In genomic region chr7:130166190-130166589, GRCm38 (mm10) we compare ENCODE assay signal across 15 mouse cellular contexts.
DNase-seq lines count a peak whose midpoint lies in the region; ATAC-seq and TF ChIP-seq lines count a peak whose summit lies in the region.
"Had no signal": no experiment of that assay in that cellular context is flagged by ENCODE, and none has a peak within 500 bp of the region (broad histone marks: within the 10 kb centered on the region; RNA-seq: fewer than 3 reads in every experiment).

No protein-coding gene starts in this region.

- 41% methylated on average over 4 of the region's 4 CpGs for WGBS in hindbrain, embryonic 14.5 days
- 58% methylated on average over 4 of the region's 4 CpGs for WGBS in hindbrain, embryonic 11.5 days
- 55% methylated on average over 4 of the region's 4 CpGs for WGBS in lung, embryonic 14.5 days
- 54% methylated on average over 4 of the region's 4 CpGs for WGBS in embryonic facial prominence, embryonic 12.5 days
- 49% methylated on average over 4 of the region's 4 CpGs for WGBS in limb, embryonic 14.5 days

- no peak for TF ChIP-seq POLR2A in limb, embryonic 14.5 days (IDR thresholded peaks at IDR 0.05; ENCODE audit: borderline replicate concordance, extremely low read depth, insufficient read depth, insufficient read length)

- H3K9me3 ChIP-seq in hindbrain, embryonic 14.5 days (ENCODE audit: control insufficient read depth, low read length): no peaks in the 10 kb centered on the region
- no peaks in the 10 kb centered on the region for H3K9me3 ChIP-seq in hindbrain, embryonic 11.5 days (ENCODE audit: control insufficient read depth, low read length)
- no peaks in the 10 kb centered on the region for H3K9me3 ChIP-seq in lung, embryonic 14.5 days (ENCODE audit: low read depth, low read length)
- H3K9me3 ChIP-seq in embryonic facial prominence, embryonic 12.5 days: no peaks in the 10 kb centered on the region
- no peaks in the 10 kb centered on the region for H3K9me3 ChIP-seq in limb, embryonic 14.5 days (ENCODE audit: control insufficient read depth, low read length)
- H3K9me3 ChIP-seq: intestine, embryonic 15.5 days had no signal

- no peak overlapping the region for H3K4me3 ChIP-seq in hindbrain, embryonic 14.5 days (replicated peaks; ENCODE audit: low read length)
- no peak overlapping the region for H3K4me3 ChIP-seq in hindbrain, embryonic 11.5 days (ENCODE audit: low read depth, low read length)
- no peak overlapping the region for H3K4me3 ChIP-seq in lung, embryonic 14.5 days (ENCODE audit: low read depth, low read length)
- H3K4me3 ChIP-seq in embryonic facial prominence, embryonic 12.5 days: no peak overlapping the region
- H3K4me3 ChIP-seq in limb, embryonic 14.5 days (replicated peaks; ENCODE audit: low read length): no peak overlapping the region
- H3K4me3 ChIP-seq: intestine, embryonic 15.5 days; myocyte had no signal

- no peaks in the 10 kb centered on the region for H3K27me3 ChIP-seq in hindbrain, embryonic 14.5 days (ENCODE audit: control insufficient read depth, insufficient read depth, low read length)
- no peaks in the 10 kb centered on the region for H3K27me3 ChIP-seq in hindbrain, embryonic 11.5 days (ENCODE audit: control insufficient read depth, insufficient read depth, low read length)
- no peaks in the 10 kb centered on the region for H3K27me3 ChIP-seq in lung, embryonic 14.5 days (ENCODE audit: insufficient read depth, low read length)
- H3K27me3 ChIP-seq in embryonic facial prominence, embryonic 12.5 days: no peaks in the 10 kb centered on the region
- H3K27me3 ChIP-seq in limb, embryonic 14.5 days (ENCODE audit: control insufficient read depth, insufficient read depth, low read length): no peaks in the 10 kb centered on the region
- H3K27me3 ChIP-seq: intestine, embryonic 15.5 days had no signal

- H3K4me2 ChIP-seq in hindbrain, embryonic 14.5 days (replicated peaks): no peak overlapping the region
- H3K4me2 ChIP-seq in hindbrain, embryonic 11.5 days (replicated peaks; ENCODE audit: low read depth, low read length): no peak overlapping the region
- no peak overlapping the region for H3K4me2 ChIP-seq in lung, embryonic 14.5 days
- no peak overlapping the region for H3K4me2 ChIP-seq in embryonic facial prominence, embryonic 12.5 days (replicated peaks)
- H3K4me2 ChIP-seq in limb, embryonic 14.5 days (replicated peaks; ENCODE audit: low read depth, low read length, severe bottlenecking): no peak overlapping the region
- H3K4me2 ChIP-seq: intestine, embryonic 15.5 days had no signal

- no peak for ATAC-seq in hindbrain, embryonic 14.5 days (ENCODE audit: low FRiP score)
- no peak for ATAC-seq in hindbrain, embryonic 11.5 days (ENCODE audit: low FRiP score)
- ATAC-seq in lung, embryonic 14.5 days (ENCODE audit: insufficient read depth): no peak
- no peak for ATAC-seq in embryonic facial prominence, embryonic 12.5 days (ENCODE audit: insufficient number of reproducible peaks, insufficient read depth, low FRiP score, low TSS enrichment)
- ATAC-seq in limb, embryonic 14.5 days (ENCODE audit: low FRiP score, low read depth): peak; percentile 27; the same call in 1 of the 2 replicates
- ATAC-seq: CD4-positive, CD25-positive, alpha-beta regulatory T cell, adult 4 months had no signal

- no peak overlapping the region for H3K27ac ChIP-seq in hindbrain, embryonic 14.5 days
- H3K27ac ChIP-seq in hindbrain, embryonic 11.5 days (ENCODE audit: low read depth, low read length): no peak overlapping the region
- peak overlapping the region; percentile 63; the same call in 1 of the 2 replicates for H3K27ac ChIP-seq in lung, embryonic 14.5 days (ENCODE audit: low read depth)
- peak overlapping the region; percentile 54; the same call in 1 of the 2 replicates for H3K27ac ChIP-seq in embryonic facial prominence, embryonic 12.5 days
- no peak overlapping the region for H3K27ac ChIP-seq in limb, embryonic 14.5 days (replicated peaks; ENCODE audit: low read depth, low read length)

- no peak for TF ChIP-seq CTCF in lung, embryonic 14.5 days (IDR thresholded peaks at IDR 0.05; ENCODE audit: low read depth)

- DNase-seq in hindbrain, embryonic 14.5 days (ENCODE audit: low spot score): peak; percentile 31
- no peak for DNase-seq in hindbrain, embryonic 11.5 days (ENCODE audit: low spot score)
- peak; percentile 60 for DNase-seq in lung, embryonic 14.5 days
- DNase-seq in lung, postnatal 4 days: no peak
- peak; percentile 64 for DNase-seq in limb, embryonic 14.5 days (ENCODE audit: low spot score)
- no peak for DNase-seq in layer of hippocampus, postnatal 25 days (ENCODE audit: extremely low spot score in 1 of 2, low spot score in 1 of 2)
- DNase-seq: cerebellum, postnatal 10 days; forebrain, postnatal 0 days; heart, postnatal 36 days; layer of hippocampus, adult 9-11 months; lung, adult 18-20 months had no signal

- H3K4me1 ChIP-seq in hindbrain, embryonic 14.5 days (replicated peaks; ENCODE audit: control insufficient read depth, insufficient read depth, low read length): no peaks in the 10 kb centered on the region
- no peaks in the 10 kb centered on the region for H3K4me1 ChIP-seq in hindbrain, embryonic 11.5 days (replicated peaks; ENCODE audit: control insufficient read depth, insufficient read depth, low read length)
- H3K4me1 ChIP-seq in lung, embryonic 14.5 days (ENCODE audit: insufficient read depth): peaks cover 38% of the 10 kb centered on the region
- H3K4me1 ChIP-seq in embryonic facial prominence, embryonic 12.5 days: peaks cover 14% of the 10 kb centered on the region; the same call in 1 of the 2 replicates
- H3K4me1 ChIP-seq in limb, embryonic 14.5 days (ENCODE audit: control insufficient read depth, insufficient read depth, low read length): peaks cover 41% of the 10 kb centered on the region

- peaks cover 12% of the 10 kb centered on the region; the same call in 1 of the 2 replicates for H3K36me3 ChIP-seq in hindbrain, embryonic 14.5 days (replicated peaks; ENCODE audit: control insufficient read depth, insufficient read depth)
- no peaks in the 10 kb centered on the region for H3K36me3 ChIP-seq in hindbrain, embryonic 11.5 days (ENCODE audit: control insufficient read depth, insufficient read depth, low read length)
- peaks cover 72% of the 10 kb centered on the region for H3K36me3 ChIP-seq in lung, embryonic 14.5 days (ENCODE audit: insufficient read depth)
- H3K36me3 ChIP-seq in embryonic facial prominence, embryonic 12.5 days: peaks cover 48% of the 10 kb centered on the region
- H3K36me3 ChIP-seq in limb, embryonic 14.5 days (ENCODE audit: control insufficient read depth, insufficient read depth, low read length): peaks cover 69% of the 10 kb centered on the region

- H3K9ac ChIP-seq in hindbrain, embryonic 14.5 days: no peak overlapping the region
- H3K9ac ChIP-seq in hindbrain, embryonic 11.5 days (ENCODE audit: low read depth, low read length): no peak overlapping the region
- no peak overlapping the region for H3K9ac ChIP-seq in lung, embryonic 14.5 days
- H3K9ac ChIP-seq in embryonic facial prominence, embryonic 12.5 days: no peak overlapping the region
- no peak overlapping the region for H3K9ac ChIP-seq in limb, embryonic 14.5 days (ENCODE audit: low read depth, low read length, severe bottlenecking)
- H3K9ac ChIP-seq: forebrain, postnatal 0 days; intestine, embryonic 15.5 days had no signal

Comparison
In these comparisons a context has a peak if more than half of its experiments do, and no peak if none do; other contexts are left out.
1. DNase-seq: peak in hindbrain, embryonic 14.5 days (single experiment), lung, embryonic 14.5 days (single experiment) and limb, embryonic 14.5 days (single experiment); none in hindbrain, embryonic 11.5 days (single experiment), lung, postnatal 4 days (0 of 2) and layer of hippocampus, postnatal 25 days (0 of 2).
2. H3K27ac ChIP-seq: peak in lung, embryonic 14.5 days (single experiment) and embryonic facial prominence, embryonic 12.5 days (single experiment); none in hindbrain, embryonic 14.5 days (single experiment), hindbrain, embryonic 11.5 days (single experiment) and limb, embryonic 14.5 days (single experiment).